In genomic region chr16:91932082-91932690, GRCm38 (mm10) we compare ENCODE assay signal across 8 mouse cellular contexts.
A peak's percentile ranks its signal among the peaks of the same experiment; 100 is the strongest.
DNase-seq lines count a peak whose midpoint lies in the region; ATAC-seq and TF ChIP-seq lines count a peak whose summit lies in the region.

No protein-coding gene starts in this region.

- H3K4me2 ChIP-seq in neural tube, embryonic 13.5 days: peak overlapping the region; percentile 58

- H3K4me3 ChIP-seq in liver, adult 2 months (ENCODE audit: insufficient read depth, low read depth, low read length): no peak overlapping the region
- H3K4me3 ChIP-seq in forebrain, embryonic 10.5 days: peak overlapping the region; percentile 98
- peak overlapping the region; percentile 90 for H3K4me3 ChIP-seq in limb, embryonic 10.5 days
- peak overlapping the region; percentile 68 for H3K4me3 ChIP-seq in neural tube, embryonic 13.5 days

- peaks cover 2% of the 10 kb centered on the region; the same call in 1 of the 2 replicates for H3K4me1 ChIP-seq in liver, adult 2 months (ENCODE audit: control insufficient read depth, insufficient read depth, low read length)
- peaks cover 11% of the 10 kb centered on the region for H3K4me1 ChIP-seq in forebrain, embryonic 10.5 days
- peaks cover 14% of the 10 kb centered on the region for H3K4me1 ChIP-seq in limb, embryonic 10.5 days
- peaks cover 12% of the 10 kb centered on the region for H3K4me1 ChIP-seq in neural tube, embryonic 13.5 days (replicated peaks)

- peaks cover 5% of the 10 kb centered on the region; the same call in 1 of the 2 replicates for H3K79me2 ChIP-seq in liver, adult 2 months (ENCODE audit: control insufficient read depth, insufficient read depth, low read length)

- no peak for TF ChIP-seq CTCF in liver, adult 2 months (IDR thresholded peaks at IDR 0.05; ENCODE audit: low read depth, low read length)

- DNase-seq in liver, adult 2 months (ENCODE audit: extremely low read depth, low read depth, low spot score): peak; percentile 12
- DNase-seq in liver: no peak
- no peak for DNase-seq in forebrain, embryonic 10.5 days (ENCODE audit: extremely low spot score, low spot score)
- DNase-seq in limb, embryonic 10.5 days (ENCODE audit: low spot score): no peak
- DNase-seq in spleen, postnatal 36 days (ENCODE audit: low spot score in 2 of 2): no peak
- no peak for DNase-seq in left cerebral cortex, adult 9 months (ENCODE audit: low spot score in 2 of 2)
- DNase-seq in yolk sac, embryonic 10.5 days (ENCODE audit: low spot score): no peak

- H3K9ac ChIP-seq in liver, adult 2 months (ENCODE audit: low read depth, low read length): no peak overlapping the region
- no peak overlapping the region for H3K9ac ChIP-seq in neural tube, embryonic 13.5 days

- H3K36me3 ChIP-seq in liver, adult 2 months (ENCODE audit: control insufficient read depth, insufficient read depth, low read length): peaks cover 21% of the 10 kb centered on the region
- peaks cover 29% of the 10 kb centered on the region for H3K36me3 ChIP-seq in forebrain, embryonic 10.5 days (replicated peaks)
- H3K36me3 ChIP-seq in limb, embryonic 10.5 days: peaks cover 28% of the 10 kb centered on the region
- H3K36me3 ChIP-seq in neural tube, embryonic 13.5 days: peaks cover 26% of the 10 kb centered on the region

- no peak overlapping the region for H3K27ac ChIP-seq in liver, adult 2 months (replicated peaks; ENCODE audit: insufficient read depth, low read depth, low read length)
- 0 out of 2 replicates have a peak overlapping the region, but pooled peaks have one; percentile 98 for H3K27ac ChIP-seq in forebrain, embryonic 10.5 days
- no peak overlapping the region for H3K27ac ChIP-seq in limb, embryonic 10.5 days
- no peak overlapping the region for H3K27ac ChIP-seq in neural tube, embryonic 13.5 days (replicated peaks)

- H3K27me3 ChIP-seq in liver, adult 2 months (ENCODE audit: control insufficient read depth, insufficient read depth, low read length): no peaks in the 10 kb centered on the region
- no peaks in the 10 kb centered on the region for H3K27me3 ChIP-seq in forebrain, embryonic 10.5 days (ENCODE audit: poor library complexity, severe bottlenecking)
- no peaks in the 10 kb centered on the region for H3K27me3 ChIP-seq in limb, embryonic 10.5 days (ENCODE audit: low read depth, poor library complexity, severe bottlenecking)
- H3K27me3 ChIP-seq in neural tube, embryonic 13.5 days: no peaks in the 10 kb centered on the region

- no peak; the same call in 1 of the 2 replicates for ATAC-seq in neural tube, embryonic 13.5 days (ENCODE audit: low read depth)

- H3K9me3 ChIP-seq in forebrain, embryonic 10.5 days: no peaks in the 10 kb centered on the region
- no peaks in the 10 kb centered on the region for H3K9me3 ChIP-seq in limb, embryonic 10.5 days (replicated peaks)
- no peaks in the 10 kb centered on the region for H3K9me3 ChIP-seq in neural tube, embryonic 13.5 days

- no peak for TF ChIP-seq POLR2A in liver, adult 2 months (IDR thresholded peaks at IDR 0.05; ENCODE audit: extremely low read depth, insufficient read depth, low read length)

- WGBS in liver, adult 2 months: 46% methylated on average over 8 of the region's 8 CpGs
- 55% methylated on average over 8 of the region's 8 CpGs for WGBS in forebrain, embryonic 10.5 days
- WGBS in limb, embryonic 10.5 days: 52% methylated on average over 8 of the region's 8 CpGs
- WGBS in neural tube, embryonic 13.5 days: 52% methylated on average over 8 of the region's 8 CpGs
